Mouse (Mus musculus) liver, postnatal 0 days (tissue): ENCODE data around the gene Elf4. TPM values are rescaled to one million over a fixed set of nuclear protein-coding genes. Genes with fewer than 3 reads are reported as not detected.

Experiments used
- ATAC-seq: fragments of 200-750 bp; cut with Nextera tagmentation; 2 replicates; pipeline ENCODE4 v1.8.0; 2017; ENCODE audit warnings: mild to moderate bottlenecking, moderate library complexity
- DNase-seq: peaks from one replicate; pipeline ENCODE4 v3.0.0-alpha.2; 2016
- H3K27ac ChIP-seq: fragments of 300-500 bp; sonication (generic); 2 replicates; pipeline ENCODE4 v1.5.1; 2014; ENCODE audit warnings: antibody characterized with exemption, moderate library complexity, mild to moderate bottlenecking, low read depth
- H3K27me3 ChIP-seq: fragments of 300-500 bp; sonication (generic); 2 replicates; pipeline ENCODE4 v1.6.1; 2014; ENCODE audit warnings: low read length, control low read depth, mixed read lengths; ENCODE audit not compliant: insufficient read depth
- H3K36me3 ChIP-seq: fragments of 300-500 bp; sonication (generic); replicated peaks from 2 replicates; pipeline ENCODE4 v1.6.1; 2014; ENCODE audit warnings: mild to moderate bottlenecking, control low read depth, low read length, moderate library complexity, mixed read lengths; ENCODE audit not compliant: insufficient read depth
- H3K4me1 ChIP-seq: fragments of 300-500 bp; sonication (generic); 2 replicates; pipeline ENCODE4 v1.6.1; 2014; ENCODE audit warnings: antibody characterized with exemption, mild to moderate bottlenecking, control low read depth; ENCODE audit not compliant: insufficient read depth
- H3K4me2 ChIP-seq: fragments of 300-500 bp; sonication (generic); 2 replicates; pipeline ENCODE4 v1.6.1; 2014; ENCODE audit warnings: low read depth, mild to moderate bottlenecking, low read length, moderate library complexity, mixed read lengths
- H3K4me3 ChIP-seq: fragments of 300-500 bp; sonication (generic); 2 replicates; pipeline ENCODE4 v1.5.1; 2014; ENCODE audit warnings: low read depth, low read length
- H3K9ac ChIP-seq: fragments of 300-500 bp; sonication (generic); replicated peaks from 2 replicates; pipeline ENCODE4 v1.6.1; 2014; ENCODE audit warnings: mild to moderate bottlenecking, moderate library complexity
- H3K9me3 ChIP-seq: fragments of 300-500 bp; sonication (generic); 2 replicates; pipeline ENCODE4 v1.6.1; 2016; ENCODE audit warnings: mild to moderate bottlenecking, control low read depth, low read length, mixed read lengths
- CTCF ChIP-seq: sonication (generic); IDR thresholded peaks from 2 replicates; pipeline ENCODE4 v1.5.1; 2016; ENCODE audit warnings: antibody characterized with exemption, low read depth
- EP300 ChIP-seq: IDR thresholded peaks from 2 replicates; pipeline ENCODE4 v1.6.1; 2016; ENCODE audit warnings: antibody characterized with exemption, low read depth, mild to moderate bottlenecking
- WGBS: fragments of 180-500 bp; shearing (Covaris S2); extraction: QIAGEN DNeasy Blood & Tissue Kit; methylation state at CpG from one replicate; pipeline ENCODE4 v1.1.7; 2014; ENCODE audit not compliant: insufficient replicate concordance; 5-methylcytosine and 5-hydroxymethylcytosine counted together
- polyA plus RNA-seq: library from polyadenylated mRNA; unstranded; fragments of >200 nt; fragmentation: Nextera tagmentation; extraction: Ambion mirVana; gene quantifications from 2 replicates; pipeline ENCODE4 v1.2.1, GENCODE M21; 2015

Gene Elf4
- polyA plus RNA-seq, 1 experiment from 2014 or later: 1.5 TPM

DNA sequence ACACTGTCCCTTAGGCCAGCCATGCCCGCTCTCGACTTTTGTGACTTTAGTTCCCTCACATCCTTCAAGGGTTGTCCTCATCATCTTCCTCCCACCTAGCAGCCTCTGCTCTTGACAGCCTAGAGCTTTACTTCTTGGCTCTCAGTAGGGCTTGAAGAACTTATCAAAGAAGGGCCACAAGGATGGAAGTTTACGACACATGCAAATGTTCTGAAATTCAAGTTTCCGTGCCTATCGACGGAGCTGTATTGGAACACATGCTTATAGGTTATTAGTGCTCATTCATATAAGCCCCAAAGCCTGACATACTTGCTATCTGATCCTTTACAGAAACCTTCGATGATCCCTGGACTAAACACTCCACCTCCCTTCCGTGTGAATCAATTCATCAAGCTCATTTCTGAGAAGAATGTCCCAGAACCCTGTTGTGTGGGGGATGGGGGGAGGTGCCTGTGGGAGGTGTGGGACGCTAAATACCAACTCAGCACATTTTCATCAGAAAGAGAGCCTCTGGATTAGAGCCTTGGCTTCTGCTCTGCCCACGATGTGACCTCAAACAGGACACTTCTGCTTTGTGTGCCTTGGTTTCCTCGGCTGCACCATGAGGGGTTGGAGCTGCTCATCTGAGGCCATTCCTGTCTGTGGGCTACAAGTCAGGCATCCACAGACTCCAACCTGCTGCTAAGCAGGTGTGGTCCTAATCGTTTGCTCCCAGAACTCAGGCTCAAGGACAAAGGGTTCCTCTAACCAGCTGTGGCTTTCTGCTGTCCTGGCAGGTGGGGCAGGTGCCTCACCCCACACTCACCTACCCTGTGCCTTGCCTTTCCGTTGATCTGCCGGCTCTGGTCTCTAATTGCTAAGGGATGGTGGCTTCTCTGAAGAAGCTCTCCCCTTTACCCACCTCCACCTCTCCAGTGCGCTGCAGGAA, 30.1 kb downstream of the Elf4 start:
- no peak for TF ChIP-seq EP300
- no peak for TF ChIP-seq CTCF

GRCm38 (mm10) chrX:48429538-48429937, 33.4 kb downstream of the Elf4 start:
- Histone ChIP-seq H3K4me3 (no peak overlapping the region), H3K4me1 (peaks cover 9% of the 10 kb centered on the region), H3K27me3 (no peaks in the 10 kb centered on the region), H3K9me3 (no peaks in the 10 kb centered on the region), H3K9ac (no peak overlapping the region), H3K36me3 (no peaks in the 10 kb centered on the region), H3K4me2 (no peak overlapping the region), H3K27ac (peak overlapping the region; percentile 60)
- peak; percentile 27 for ATAC-seq
- TF ChIP-seq CTCF (peak; percentile 25; the same call in 1 of the 2 replicates), EP300 (no peak)
- 31% methylated on average over 6 of the region's 6 CpGs for WGBS
- peak; percentile 28 for DNase-seq

More for the DNA sequence above, 30.1 kb downstream of the Elf4 start:
- Histone ChIP-seq H3K36me3 (no peaks in the 10 kb centered on the region), H3K9ac (no peak overlapping the region), H3K9me3 (no peaks in the 10 kb centered on the region), H3K4me2 (peak overlapping the region; percentile 52), H3K27ac (peak overlapping the region; percentile 70), H3K4me3 (peak overlapping the region; percentile 19; the same call in 1 of the 2 replicates), H3K27me3 (no peaks in the 10 kb centered on the region), H3K4me1 (peaks cover 7% of the 10 kb centered on the region; the same call in 1 of the 2 replicates)
- WGBS: 45% methylated on average over 15 of the region's 15 CpGs
- ATAC-seq (0 out of 2 replicates have a peak, but pooled peaks have one; percentile 5), DNase-seq (no peak)

DNA sequence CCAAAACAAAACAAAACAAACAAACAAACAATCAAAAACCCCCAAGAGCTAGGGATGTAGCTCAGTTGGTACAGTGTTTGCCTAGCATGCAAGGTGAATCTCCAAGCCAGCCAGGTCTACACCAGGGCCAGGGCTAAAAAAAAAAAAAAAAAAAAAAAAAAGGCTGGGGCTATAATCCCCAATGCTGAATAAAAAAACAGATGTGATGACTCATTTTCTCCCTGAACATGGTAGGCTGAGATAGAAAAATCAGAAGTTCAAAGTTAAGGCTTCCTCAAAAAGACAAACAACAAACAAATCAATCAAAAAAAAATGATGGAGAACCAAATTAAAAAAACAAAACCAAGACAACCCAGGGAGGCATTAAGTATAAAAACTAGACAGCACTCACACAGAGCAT, 33.8 kb downstream of the Elf4 start:
- Histone ChIP-seq H3K36me3 (no peaks in the 10 kb centered on the region), H3K4me3 (no peak overlapping the region), H3K4me1 (peaks cover 6% of the 10 kb centered on the region), H3K27me3 (no peaks in the 10 kb centered on the region), H3K9ac (no peak overlapping the region), H3K27ac (no peak overlapping the region; the same call in 1 of the 2 replicates), H3K4me2 (no peak overlapping the region), H3K9me3 (no peaks in the 10 kb centered on the region)
- ATAC-seq (no peak), DNase-seq (no peak)
- no peak for TF ChIP-seq CTCF
- no peak for TF ChIP-seq EP300

- 56% methylated on average over 8 of the region's 8 CpGs for WGBS
- Histone ChIP-seq H3K9ac (no peak overlapping the region), H3K36me3 (no peaks in the 10 kb centered on the region), H3K27ac (peak overlapping the region; percentile 55; the same call in 1 of the 2 replicates), H3K4me2 (no peak overlapping the region), H3K9me3 (no peaks in the 10 kb centered on the region), H3K27me3 (no peaks in the 10 kb centered on the region), H3K4me3 (no peak overlapping the region), H3K4me1 (peaks cover 6% of the 10 kb centered on the region)
- ATAC-seq (no peak), DNase-seq (no peak)
- TF ChIP-seq CTCF: no peak
- TF ChIP-seq EP300: no peak
These were observed 34.3 kb downstream of the Elf4 start for GRCm38 (mm10) chrX:48428642-48429041.

DNA sequence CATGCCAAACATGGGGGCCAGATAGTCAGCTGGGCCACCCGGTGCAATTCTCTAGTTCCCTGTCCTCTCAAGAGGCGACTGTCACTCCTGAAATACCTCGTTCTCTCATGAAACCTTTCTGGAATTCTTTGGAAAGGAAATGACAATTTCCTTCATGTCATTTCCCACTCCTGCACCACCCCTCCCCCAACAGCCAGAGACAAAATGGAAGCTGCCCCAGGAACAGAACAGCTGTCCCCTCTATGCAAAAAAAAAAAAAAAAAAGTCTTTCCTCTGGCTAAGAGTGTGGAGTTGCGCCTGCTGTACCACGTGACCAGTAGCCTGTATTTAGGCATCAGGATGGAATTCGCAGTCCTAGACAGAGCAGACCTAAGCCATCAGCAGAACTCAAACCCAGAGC, 34.7 kb downstream of the Elf4 start:
- H3K27ac ChIP-seq: peak overlapping the region; percentile 55
- DNase-seq: no peak
- no peak for TF ChIP-seq EP300
- no peak for TF ChIP-seq CTCF
- H3K4me2 ChIP-seq: peak overlapping the region; percentile 1; the same call in 1 of the 2 replicates
- no peak for ATAC-seq
- no peaks in the 10 kb centered on the region for H3K27me3 ChIP-seq
- no peak overlapping the region for H3K4me3 ChIP-seq
- no peaks in the 10 kb centered on the region for H3K9me3 ChIP-seq
- WGBS: 43% methylated on average over 6 of the region's 6 CpGs
- no peak overlapping the region for H3K9ac ChIP-seq
- H3K36me3 ChIP-seq: no peaks in the 10 kb centered on the region
- H3K4me1 ChIP-seq: peaks cover 3% of the 10 kb centered on the region

DNA sequence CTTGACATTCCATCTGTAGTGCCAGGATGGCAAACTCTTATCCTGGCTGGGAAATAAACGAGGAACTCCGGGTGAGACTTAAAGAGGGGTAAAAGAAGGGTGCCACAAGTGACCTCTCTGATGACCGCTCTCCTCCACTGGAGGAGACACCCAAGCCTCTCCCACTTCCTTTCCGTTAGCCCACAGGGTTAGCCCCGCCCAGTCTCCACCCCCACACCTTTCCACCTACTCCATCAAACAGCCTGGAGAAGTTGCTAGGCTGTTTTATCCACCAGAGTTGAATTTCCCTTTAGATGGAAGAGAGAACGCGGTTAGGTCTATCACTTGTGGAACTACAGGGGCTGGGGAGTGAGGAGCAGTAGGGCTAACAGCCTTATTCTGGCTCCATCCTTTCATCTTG, 37.7 kb downstream of the Elf4 start:
- 36% methylated on average over 7 of the region's 7 CpGs for WGBS
- Histone ChIP-seq H3K36me3 (peaks cover 2% of the 10 kb centered on the region; the same call in 1 of the 2 replicates), H3K9ac (no peak overlapping the region), H3K4me3 (peak overlapping the region; percentile 24; the same call in 1 of the 2 replicates), H3K9me3 (no peaks in the 10 kb centered on the region), H3K27me3 (no peaks in the 10 kb centered on the region), H3K27ac (peak overlapping the region; percentile 69), H3K4me2 (peak overlapping the region; percentile 64), H3K4me1 (peaks cover 2% of the 10 kb centered on the region; the same call in 1 of the 2 replicates)
- DNase-seq (peak; percentile 61), ATAC-seq (peak; percentile 30; the same call in 1 of the 2 replicates)
- TF ChIP-seq CTCF: no peak
- TF ChIP-seq EP300: no peak
